Mouse (Mus musculus): ENCODE measurements around the gene Olfr33. TPM values are rescaled to one million over a fixed set of nuclear protein-coding genes. Genes with fewer than 3 reads are reported as not detected.

Gene Olfr33
- polyA plus RNA-seq (2012), result not detected in 2 replicates

DNA sequence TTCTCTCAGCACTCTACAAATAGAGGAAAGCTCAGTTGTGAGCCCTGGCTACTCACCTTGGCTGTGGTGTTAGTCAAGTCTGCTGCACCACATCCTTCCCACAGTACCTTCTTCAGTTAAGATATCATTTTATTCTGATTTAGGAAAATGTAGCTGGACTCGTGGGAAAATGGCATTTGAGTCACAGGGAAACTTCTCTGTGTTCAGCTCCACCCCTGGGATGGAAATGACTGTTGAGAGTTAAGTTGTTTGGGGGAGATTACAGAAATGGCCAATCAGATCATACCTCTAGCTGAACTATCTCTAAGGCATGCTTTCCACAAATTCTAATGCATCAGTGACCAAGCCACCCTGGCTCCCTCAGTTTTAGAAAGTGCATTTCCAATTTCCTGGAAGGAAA is at the start of gene Olfr33:
Gene Olfr33 (minus strand): TSS at position 101 of the 400 bp plus-strand sequence.
- no peak for TF ChIP-seq GATA1 (IDR thresholded peaks at IDR 0.05; ENCODE audit: low read length)

DNA sequence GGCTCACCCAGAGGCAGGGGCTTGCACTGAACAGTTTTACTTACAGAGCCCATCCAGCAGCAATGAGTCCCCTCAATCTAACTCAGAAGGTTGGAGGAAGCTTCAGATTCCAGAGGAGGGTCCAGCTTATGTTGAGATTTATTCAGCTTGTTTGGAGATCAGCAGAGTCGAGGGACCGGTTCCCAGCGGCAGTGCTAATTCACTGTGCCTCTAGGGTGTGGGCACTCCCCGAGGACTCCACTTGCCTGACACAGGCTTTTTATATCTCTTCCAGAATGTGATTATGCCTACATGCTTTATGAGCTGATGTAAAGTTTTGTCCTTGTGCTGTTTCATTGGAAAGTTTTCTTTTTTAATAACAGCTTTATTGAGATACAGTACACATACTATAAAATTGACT is 40.4 kb upstream of the Olfr33 start, which contains the start of the genes Olfr560 and Olfr78:
Gene Olfr560 (minus strand): TSS at position 101 of the 400 bp plus-strand sequence.
Gene Olfr78 (minus strand): TSS at position 206 of the 400 bp plus-strand sequence.
- TF ChIP-seq GATA1 (IDR thresholded peaks at IDR 0.05; ENCODE audit: low read length), result no peak

- TF ChIP-seq GATA1 (IDR thresholded peaks at IDR 0.05; ENCODE audit: low read length), result no peak
Measured at GRCm38 (mm10) chr7:102752086-102752485, 33.2 kb upstream of the Olfr33 start.

- no peak for TF ChIP-seq GATA1 (IDR thresholded peaks at IDR 0.05; ENCODE audit: low read length)
Measured at GRCm38 (mm10) chr7:102737705-102738104, 18.8 kb upstream of the Olfr33 start.

DNA sequence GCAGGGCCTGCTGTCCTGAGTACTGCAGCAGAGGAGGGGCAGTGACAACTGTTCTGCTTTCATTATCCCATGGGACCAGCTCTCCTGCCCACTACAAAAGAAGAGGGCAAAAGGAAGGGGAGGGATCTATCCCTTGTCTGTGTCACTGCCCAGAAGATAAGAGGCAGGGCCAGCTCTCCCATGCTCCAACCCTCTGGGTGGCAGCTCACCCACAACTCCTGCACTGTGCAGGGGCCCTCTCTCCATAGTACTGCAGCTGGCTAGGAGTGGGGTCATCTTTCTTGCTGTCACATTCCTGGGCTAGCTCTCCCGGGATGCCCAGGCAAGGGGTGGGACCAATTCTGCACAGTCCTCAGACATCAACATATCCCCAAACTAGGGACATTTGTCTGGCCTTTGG is 14.9 kb upstream of the Olfr33 start:
- no peak for TF ChIP-seq GATA1 (IDR thresholded peaks at IDR 0.05; ENCODE audit: low read length)

DNA sequence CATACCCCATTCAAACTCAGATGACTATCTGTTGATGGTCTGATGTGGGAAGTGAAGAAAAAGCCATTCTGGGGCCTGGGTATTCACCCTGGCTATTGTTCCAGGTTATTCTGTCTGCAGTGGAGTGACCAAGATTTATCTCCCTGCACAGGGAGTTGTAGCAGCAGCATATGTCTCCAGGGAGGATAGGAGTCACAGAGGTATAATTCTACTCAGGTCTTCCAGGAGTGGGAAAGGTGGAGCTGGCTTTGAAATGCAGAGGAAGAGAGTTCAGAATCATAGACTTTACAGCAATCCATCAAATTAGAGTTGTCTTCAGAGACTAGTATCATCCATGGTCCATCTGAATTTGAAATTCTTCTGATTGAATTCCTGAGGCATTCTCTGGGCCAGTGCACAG is 8.5 kb upstream of the Olfr33 start, which contains the start of gene Olfr559:
Gene Olfr559 (minus strand): TSS at position 101 of the 400 bp plus-strand sequence.
- no peak for TF ChIP-seq GATA1 (IDR thresholded peaks at IDR 0.05; ENCODE audit: low read length)

- no peak for TF ChIP-seq GATA1 (IDR thresholded peaks at IDR 0.05; ENCODE audit: low read length)
Measured at GRCm38 (mm10) chr7:102701915-102702314, 17.0 kb downstream of the Olfr33 start, which contains the start of gene Olfr558. Gene Olfr558, plus strand, starts transcription at chr7:102702215.

- no peak for TF ChIP-seq GATA1 (IDR thresholded peaks at IDR 0.05; ENCODE audit: low read length)
Measured at GRCm38 (mm10) chr7:102698461-102698860, 20.4 kb downstream of the Olfr33 start.

GRCm38 (mm10) chr7:102695358-102696125 is 23.3 kb downstream of the Olfr33 start, which contains the start of gene Olfr557:
Gene Olfr557, plus strand, starts transcription at chr7:102695910.
- no peak for TF ChIP-seq GATA1 (IDR thresholded peaks at IDR 0.05; ENCODE audit: low read length)

DNA sequence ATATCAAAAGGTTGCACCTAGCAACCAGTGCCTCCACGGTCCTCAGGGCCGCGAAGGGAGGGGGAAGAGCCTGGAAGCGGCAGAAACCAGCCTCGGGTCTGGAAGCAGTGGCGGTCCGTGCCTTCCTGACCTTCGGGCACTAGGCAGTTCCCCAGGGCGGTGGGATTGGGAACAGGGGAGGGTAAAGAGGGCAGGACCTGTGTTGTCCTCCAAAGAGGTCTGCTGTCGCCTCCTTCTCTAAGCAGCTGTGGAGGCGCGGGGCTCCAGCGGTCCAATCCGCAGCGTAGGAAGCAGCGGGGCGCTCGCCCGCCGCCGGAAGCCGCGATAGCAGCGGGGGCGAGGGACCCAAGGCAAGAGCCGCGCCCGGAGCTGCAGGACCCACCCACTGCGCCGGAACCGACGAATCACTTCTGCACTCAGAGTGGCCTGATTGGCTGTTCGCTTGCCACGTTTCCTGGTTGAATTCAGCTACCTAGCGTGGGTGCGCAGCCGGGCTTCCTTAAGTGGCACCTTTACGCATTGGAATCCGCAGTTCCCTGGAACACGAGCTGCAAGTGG is 31.8 kb downstream of the Olfr33 start, which contains the start of gene Trim68:
Gene Trim68 (minus strand): TSS at position 384 of the 558 bp plus-strand sequence.
- TF ChIP-seq GATA1 (IDR thresholded peaks at IDR 0.05; ENCODE audit: low read length), result no peak

DNA sequence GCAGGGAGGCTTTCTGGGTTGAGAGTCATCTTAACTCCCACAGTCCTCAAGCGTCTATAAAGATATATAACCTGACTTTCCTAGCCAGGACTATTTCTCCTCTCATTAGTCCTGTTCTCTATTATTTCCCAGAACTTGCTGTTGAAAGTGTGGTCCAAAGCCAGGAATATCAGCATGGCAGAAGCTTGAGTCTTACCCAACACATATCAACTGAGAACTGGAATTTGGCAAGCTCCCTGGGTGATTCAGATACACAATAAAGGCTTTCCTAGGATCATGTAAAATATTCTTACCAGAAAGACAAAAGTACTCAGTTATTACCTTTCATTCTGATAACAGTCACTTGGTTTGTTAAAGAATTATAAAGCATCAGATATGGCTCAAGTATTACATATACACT is 37.0 kb downstream of the Olfr33 start:
- no peak for TF ChIP-seq GATA1 (IDR thresholded peaks at IDR 0.05; ENCODE audit: low read length)

DNA sequence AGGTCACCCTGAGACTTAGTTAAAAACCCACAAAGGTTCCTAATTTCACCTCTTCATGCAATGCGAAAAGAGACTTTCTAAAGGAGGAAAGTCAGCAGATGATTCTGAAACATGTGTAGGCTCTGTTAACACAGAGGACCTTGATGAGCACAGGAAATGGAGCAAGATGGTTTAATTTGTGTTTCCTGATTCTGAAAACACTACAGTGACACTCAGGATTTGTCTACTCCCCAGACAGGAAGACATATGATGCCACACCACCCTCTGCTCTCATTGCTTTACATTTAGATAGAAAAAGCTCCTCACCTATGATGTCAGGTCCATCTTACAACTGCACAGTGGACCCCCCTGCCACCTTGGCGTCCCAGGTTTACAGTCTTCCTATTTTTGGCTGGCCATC is 42.6 kb downstream of the Olfr33 start:
- no peak for TF ChIP-seq GATA1 (IDR thresholded peaks at IDR 0.05; ENCODE audit: low read length)

GRCm38 (mm10) chr7:102665378-102665777 is 53.5 kb downstream of the Olfr33 start:
- no peak for TF ChIP-seq GATA1 (IDR thresholded peaks at IDR 0.05; ENCODE audit: low read length)

DNA sequence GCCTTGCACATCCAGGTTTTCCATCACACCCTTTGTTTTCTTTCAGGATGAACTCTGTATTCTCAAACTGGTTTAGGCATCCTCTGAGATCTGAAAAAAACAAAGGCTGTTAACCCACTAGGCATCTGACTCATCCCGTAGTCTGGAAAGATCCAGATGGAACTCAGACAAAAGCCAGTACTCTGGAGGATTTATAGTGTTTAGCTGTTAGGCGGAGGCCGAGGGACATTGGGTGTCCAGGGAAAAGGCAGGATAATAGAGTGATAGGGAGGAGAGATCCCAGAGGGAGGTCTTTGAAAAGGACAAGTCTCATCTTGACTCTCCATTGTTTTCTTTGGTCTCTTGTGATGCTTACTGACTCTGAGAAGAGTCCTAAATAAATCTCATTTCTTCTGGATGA is 54.3 kb downstream of the Olfr33 start, which contains the start of gene Olfr556:
Gene Olfr556 (plus strand): TSS at position 301 of the 400 bp plus-strand sequence.
- TF ChIP-seq GATA1 (IDR thresholded peaks at IDR 0.05; ENCODE audit: low read length), result no peak

Other genes starting within 250 kb of the Olfr33 start
- gene Olfr543, start 237.4 kb downstream of the Olfr33 start, polyA plus RNA-seq (2012), result not detected in 2 replicates
- not detected in 2 replicates for gene Olfr544, start 230.8 kb downstream of the Olfr33 start, polyA plus RNA-seq (2012)
- not detected in 2 replicates for gene Olfr545, start 219.5 kb downstream of the Olfr33 start, polyA plus RNA-seq (2012)
- gene Olfr547, start 184.3 kb downstream of the Olfr33 start, polyA plus RNA-seq (2012), result not detected in 2 replicates
- not detected in 2 replicates for gene Olfr548-ps1, start 178.2 kb downstream of the Olfr33 start, polyA plus RNA-seq (2012)
- not detected in 2 replicates for gene Olfr549, start 169.2 kb downstream of the Olfr33 start, polyA plus RNA-seq (2012)
- gene Trim21, start 153.6 kb downstream of the Olfr33 start, polyA plus RNA-seq (2012), result 2.4 and 5.2 TPM in 2 replicates
- not detected in 2 replicates for gene Olfr550, start 147.6 kb downstream of the Olfr33 start, polyA plus RNA-seq (2012)
- gene Olfr551, start 127.2 kb downstream of the Olfr33 start, polyA plus RNA-seq (2012), result not detected in 2 replicates
- gene Olfr552, start 121.3 kb downstream of the Olfr33 start, polyA plus RNA-seq (2012), result not detected in 2 replicates
- not detected in 2 replicates for gene Olfr553, start 100.9 kb downstream of the Olfr33 start, polyA plus RNA-seq (2012)
- not detected in 2 replicates for gene Olfr554, start 80.6 kb downstream of the Olfr33 start, polyA plus RNA-seq (2012)
- not detected in 2 replicates for gene Olfr555, start 60.2 kb downstream of the Olfr33 start, polyA plus RNA-seq (2012)
- not detected in 2 replicates for gene Olfr556, start 54.2 kb downstream of the Olfr33 start, polyA plus RNA-seq (2012)
- 1.8 and 1.9 TPM in 2 replicates for gene Trim68, start 31.7 kb downstream of the Olfr33 start, polyA plus RNA-seq (2012)
- gene Olfr557, start 23.2 kb downstream of the Olfr33 start, polyA plus RNA-seq (2012), result not detected in 2 replicates
- not detected in 2 replicates for gene Olfr558, start 16.9 kb downstream of the Olfr33 start, polyA plus RNA-seq (2012)
- not detected in 2 replicates for gene Olfr559, start 8.4 kb upstream of the Olfr33 start, polyA plus RNA-seq (2012)
- not detected in 2 replicates for gene Olfr560, start 40.3 kb upstream of the Olfr33 start, polyA plus RNA-seq (2012)
- gene Olfr78, start 40.4 kb upstream of the Olfr33 start, polyA plus RNA-seq (2012), result not detected in 2 replicates
- not detected in 2 replicates for gene Olfr561, start 52.2 kb upstream of the Olfr33 start, polyA plus RNA-seq (2012)
- not detected in 2 replicates for gene Olfr564, start 84.4 kb upstream of the Olfr33 start, polyA plus RNA-seq (2012)
- gene Olfr566, start 139.7 kb upstream of the Olfr33 start, polyA plus RNA-seq (2012), result not detected in 2 replicates
- gene Olfr568, start 158.1 kb upstream of the Olfr33 start, polyA plus RNA-seq (2012), result not detected in 2 replicates
- gene Olfr569, start 171.8 kb upstream of the Olfr33 start, polyA plus RNA-seq (2012), result not detected in 2 replicates
- gene Olfr570, start 175.5 kb upstream of the Olfr33 start, polyA plus RNA-seq (2012), result not detected in 2 replicates
- not detected in 2 replicates for gene Olfr571, start 198.5 kb upstream of the Olfr33 start, polyA plus RNA-seq (2012)
- gene Olfr572, start 205.3 kb upstream of the Olfr33 start, polyA plus RNA-seq (2012), result not detected in 2 replicates
- not detected in 2 replicates for gene Olfr573-ps1, start 223.5 kb upstream of the Olfr33 start, polyA plus RNA-seq (2012)
- gene Olfr574, start 229.4 kb upstream of the Olfr33 start, polyA plus RNA-seq (2012), result not detected in 2 replicates
- gene Olfr575, start 239.7 kb upstream of the Olfr33 start, polyA plus RNA-seq (2012), result not detected in 2 replicates
- not detected in 2 replicates for gene Olfr576, start 243.6 kb upstream of the Olfr33 start, polyA plus RNA-seq (2012)